Mouse (Mus musculus) lung, postnatal 36 days (tissue): Measurements from ENCODE around the gene Gm32802.
"Not testable (repeated sequence)": the region's sequence is repeated elsewhere in the genome, so short reads cannot be mapped to it uniquely, and the experiment has no call there.

ENCODE experiments used
- DNase-seq: peaks from one replicate; pipeline ENCODE4 v3.0.0; 2022; ENCODE audit warnings: mixed read lengths

The Gm32802 gene

DNA sequence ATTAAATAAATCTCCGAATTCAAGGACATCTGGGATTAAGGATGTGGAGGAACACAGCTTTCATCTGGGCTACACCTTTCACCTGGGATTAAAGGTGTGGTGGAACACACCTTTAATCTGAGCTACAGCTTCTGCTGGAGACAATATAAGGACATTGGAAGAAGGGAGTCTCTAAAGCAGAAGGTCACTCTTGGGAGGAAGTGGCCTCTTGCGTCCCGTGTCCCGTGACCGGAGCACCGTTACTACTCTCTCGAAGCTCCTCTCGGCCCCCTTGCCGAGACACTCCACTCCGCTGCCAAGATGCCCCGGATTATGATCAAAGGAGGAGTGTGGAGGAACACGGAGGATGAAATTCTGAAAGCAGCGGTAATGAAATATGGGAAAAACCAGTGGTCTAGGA is at the start of gene Gm32802:
Gene Gm32802, plus strand, starts transcription at position 301 of the 400 bp plus-strand sequence.
- not testable (repeated sequence) for DNase-seq

DNA sequence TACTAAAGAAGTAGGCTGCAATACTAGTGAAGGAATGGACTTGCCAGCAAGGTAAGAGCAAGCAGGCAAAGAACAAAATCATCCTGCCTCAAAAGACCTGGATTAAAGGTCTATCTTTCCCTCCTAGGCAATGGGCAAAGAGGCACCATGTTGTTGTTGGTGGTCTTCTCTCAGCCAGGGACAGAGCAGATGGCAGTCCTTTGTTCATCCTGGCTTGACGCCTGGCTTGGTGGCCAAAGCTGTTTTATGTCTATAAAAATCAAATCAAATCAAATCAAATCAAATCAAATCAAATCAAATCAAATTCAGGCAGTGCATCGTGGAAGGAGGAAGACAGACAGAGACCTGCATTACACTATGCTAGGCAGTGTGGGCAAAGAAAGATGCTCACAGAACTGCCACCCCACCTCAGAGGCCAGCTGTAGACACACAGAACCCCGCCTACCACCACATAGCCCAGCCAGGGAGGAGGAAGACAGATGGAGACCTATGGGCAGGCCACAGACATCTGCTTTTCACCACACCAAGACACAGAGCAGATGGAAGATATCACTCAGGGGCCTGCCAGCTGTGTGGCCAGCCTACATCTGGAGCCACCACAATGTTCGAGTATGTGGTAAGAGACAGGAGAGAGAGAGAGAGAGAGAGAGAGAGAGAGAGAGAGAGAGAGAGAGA is 42.6 kb upstream of the Gm32802 start:
- DNase-seq, result not testable (repeated sequence)

DNA sequence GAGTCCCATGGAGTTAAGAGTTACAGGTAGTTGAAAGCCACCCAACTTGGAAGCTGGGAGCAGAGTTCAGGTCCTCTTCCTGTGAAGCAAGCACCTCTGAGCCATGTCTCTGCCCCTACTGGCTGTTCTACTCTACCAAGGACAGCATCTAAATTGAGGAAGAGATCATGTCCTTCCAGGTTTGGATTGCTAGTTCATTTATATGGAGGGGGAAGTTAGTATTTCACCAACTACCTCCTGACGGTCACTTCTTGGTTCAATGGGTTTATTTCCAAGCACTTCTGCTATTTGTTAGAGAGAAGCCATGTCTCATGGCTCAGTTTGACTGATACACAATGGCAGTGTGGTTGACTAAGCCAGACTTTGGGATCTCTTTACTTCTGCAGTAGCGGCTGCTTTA is 30.9 kb upstream of the Gm32802 start:
- not testable (repeated sequence) for DNase-seq

DNA sequence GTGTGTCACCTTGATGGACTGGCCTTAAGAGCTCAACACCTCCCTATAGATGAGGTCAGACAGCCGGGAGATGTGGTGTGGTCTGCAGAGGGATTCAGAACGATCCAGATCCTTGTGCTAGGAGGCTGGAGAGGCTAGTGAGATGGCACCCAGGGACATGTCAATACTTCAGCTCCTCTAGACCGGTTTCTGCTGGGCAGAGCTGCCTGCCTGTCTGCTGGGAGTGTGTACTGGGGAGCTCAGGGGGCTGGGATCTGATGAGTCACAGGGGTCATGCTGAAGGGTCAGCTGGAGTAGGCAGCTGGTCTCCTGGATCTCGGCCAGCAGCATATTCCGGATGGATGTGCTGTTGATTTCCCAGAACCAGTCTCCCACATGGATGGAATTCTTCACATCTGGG is 25.9 kb upstream of the Gm32802 start:
- DNase-seq, result not testable (repeated sequence)

DNA sequence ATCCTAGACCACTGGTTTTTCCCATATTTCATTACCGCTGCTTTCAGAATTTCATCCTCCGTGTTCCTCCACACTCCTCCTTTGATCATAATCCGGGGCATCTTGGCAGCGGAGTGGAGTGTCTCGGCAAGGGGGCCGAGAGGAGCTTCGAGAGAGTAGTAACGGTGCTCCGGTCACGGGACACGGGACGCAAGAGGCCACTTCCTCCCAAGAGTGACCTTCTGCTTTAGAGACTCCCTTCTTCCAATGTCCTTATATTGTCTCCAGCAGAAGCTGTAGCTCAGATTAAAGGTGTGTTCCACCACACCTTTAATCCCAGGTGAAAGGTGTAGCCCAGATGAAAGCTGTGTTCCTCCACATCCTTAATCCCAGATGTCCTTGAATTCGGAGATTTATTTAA is 17.8 kb upstream of the Gm32802 start, which contains the start of gene Gm32717:
Gene Gm32717, minus strand, starts transcription at position 101 of the 400 bp plus-strand sequence.
- not testable (repeated sequence) for DNase-seq

DNA sequence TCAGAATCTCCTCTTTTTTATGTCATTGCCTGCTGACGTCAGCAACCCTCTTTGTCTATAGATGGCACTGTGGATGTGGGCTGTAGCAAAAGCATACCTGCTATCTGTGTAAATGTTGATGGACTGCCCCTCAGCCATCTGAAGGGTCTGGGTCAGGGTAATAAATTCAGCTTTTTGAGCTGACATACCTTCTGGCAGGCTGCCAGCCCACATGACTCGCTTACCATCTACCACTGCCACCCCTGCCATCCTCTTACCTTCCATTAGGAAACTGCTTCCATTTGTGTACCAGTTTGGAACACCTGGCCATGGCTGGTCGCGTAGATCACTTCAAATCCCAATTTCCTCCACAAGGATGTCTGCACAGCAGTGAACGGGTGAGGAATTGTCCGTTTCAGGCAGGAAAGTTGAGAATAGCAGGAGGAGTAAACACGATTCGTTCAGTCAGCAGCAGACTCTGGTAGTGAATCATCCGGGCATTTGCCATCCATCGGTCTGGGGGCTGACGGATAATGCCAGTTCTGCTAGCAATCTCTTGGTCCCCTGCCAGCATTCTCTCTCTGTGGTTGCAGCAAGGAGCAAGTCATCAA is 9.4 kb upstream of the Gm32802 start:
- not testable (repeated sequence) for DNase-seq

DNA sequence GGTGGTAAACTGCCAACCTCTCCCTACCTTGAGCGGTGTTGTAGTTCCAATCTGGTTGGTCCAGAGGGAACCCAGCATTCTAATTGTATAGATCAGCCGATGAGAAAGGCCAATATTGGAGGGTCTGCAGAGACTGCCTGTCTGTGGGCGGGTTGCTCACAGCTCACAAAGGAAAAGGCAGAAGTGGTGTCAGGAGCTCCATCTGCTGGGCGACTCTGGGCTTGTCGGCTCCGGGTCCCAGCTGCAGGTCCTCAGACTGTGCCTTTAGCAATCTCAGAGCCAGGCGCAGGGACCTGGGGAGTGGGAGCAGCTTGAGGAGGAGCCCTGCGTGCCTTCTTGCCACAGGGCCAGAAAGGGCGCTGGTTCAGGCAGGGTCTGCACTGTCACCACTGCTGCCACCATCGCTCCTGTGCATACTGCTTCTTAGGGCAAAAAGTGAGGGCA is 7.6 kb upstream of the Gm32802 start:
- no peak for DNase-seq

DNA sequence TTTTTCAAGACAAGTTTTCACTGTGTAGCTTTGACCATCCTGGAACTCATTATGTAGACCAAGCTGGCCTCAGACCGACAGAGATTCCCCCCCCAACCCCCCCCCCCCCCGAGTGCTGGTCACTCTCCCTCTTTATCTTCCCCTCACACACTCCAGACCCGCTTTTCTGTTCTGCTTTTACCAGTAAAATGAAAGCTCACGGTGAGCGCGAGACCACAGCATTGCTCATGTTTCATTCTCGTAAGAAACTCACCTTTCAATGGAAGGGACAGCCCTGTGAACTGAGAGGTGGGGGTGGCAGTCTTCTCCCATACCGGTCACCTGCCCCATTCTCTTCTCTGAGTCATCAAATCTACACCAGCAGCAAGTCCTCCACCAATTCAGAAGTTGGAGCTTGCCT is 10.3 kb downstream of the Gm32802 start:
- not testable (repeated sequence) for DNase-seq

DNA sequence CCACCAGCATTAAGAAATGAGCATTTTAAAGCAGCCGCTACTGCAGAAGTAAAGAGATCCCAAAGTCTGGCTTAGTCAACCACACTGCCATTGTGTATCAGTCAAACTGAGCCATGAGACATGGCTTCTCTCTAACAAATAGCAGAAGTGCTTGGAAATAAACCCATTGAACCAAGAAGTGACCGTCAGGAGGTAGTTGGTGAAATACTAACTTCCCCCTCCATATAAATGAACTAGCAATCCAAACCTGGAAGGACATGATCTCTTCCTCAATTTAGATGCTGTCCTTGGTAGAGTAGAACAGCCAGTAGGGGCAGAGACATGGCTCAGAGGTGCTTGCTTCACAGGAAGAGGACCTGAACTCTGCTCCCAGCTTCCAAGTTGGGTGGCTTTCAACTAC is 12.9 kb downstream of the Gm32802 start:
- DNase-seq, result not testable (repeated sequence)

DNA sequence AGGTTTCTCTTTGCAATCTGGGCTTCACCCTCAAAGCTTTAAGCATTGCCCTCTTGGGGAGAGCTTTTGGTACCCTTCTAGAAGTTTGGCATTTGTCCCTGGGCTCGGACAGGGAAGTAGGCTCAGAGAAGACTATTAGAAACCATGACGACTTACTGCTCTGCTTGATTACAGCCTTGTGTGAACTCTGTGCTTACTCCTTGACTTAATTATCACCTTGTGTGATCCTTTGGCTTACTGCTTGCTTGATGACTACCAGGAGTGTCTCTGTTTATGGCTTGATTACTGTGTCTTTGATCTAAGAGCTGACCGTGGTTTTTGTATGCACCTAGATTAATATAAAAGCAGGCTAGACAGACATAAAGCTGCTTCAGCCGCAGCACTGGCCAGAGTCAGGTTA is 19.6 kb downstream of the Gm32802 start:
- DNase-seq, result not testable (repeated sequence)

DNA sequence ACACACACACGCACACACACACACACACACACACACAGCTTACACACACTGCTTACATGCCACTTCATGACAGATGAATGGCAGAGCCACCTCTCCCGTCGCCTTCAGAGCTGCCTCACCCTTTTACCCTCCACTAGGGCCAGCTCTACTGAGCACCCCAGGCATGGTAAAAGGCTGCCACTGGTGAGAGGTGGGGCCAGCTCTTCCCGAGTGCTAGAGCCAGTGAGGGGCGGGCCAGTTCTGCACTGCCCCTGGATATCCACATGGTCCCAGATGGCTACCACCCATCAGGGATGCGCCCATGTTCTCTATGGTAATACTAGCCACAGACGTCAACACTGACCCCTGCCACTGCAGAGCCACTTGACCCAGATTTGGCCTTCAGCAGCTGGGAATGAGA is 24.1 kb downstream of the Gm32802 start:
- not testable (repeated sequence) for DNase-seq

DNA sequence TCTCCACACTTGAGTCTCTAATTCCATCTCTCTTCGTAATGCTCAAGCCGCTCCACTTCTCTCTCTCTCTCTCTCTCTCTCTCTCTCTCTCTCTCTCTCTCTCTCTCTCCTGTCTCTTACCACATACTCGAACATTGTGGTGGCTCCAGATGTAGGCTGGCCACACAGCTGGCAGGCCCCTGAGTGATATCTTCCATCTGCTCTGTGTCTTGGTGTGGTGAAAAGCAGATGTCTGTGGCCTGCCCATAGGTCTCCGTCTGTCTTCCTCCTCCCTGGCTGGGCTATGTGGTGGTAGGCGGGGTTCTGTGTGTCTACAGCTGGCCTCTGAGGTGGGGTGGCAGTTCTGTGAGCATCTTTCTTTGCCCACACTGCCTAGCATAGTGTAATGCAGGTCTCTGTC is 24.5 kb downstream of the Gm32802 start:
- not testable (repeated sequence) for DNase-seq

DNA sequence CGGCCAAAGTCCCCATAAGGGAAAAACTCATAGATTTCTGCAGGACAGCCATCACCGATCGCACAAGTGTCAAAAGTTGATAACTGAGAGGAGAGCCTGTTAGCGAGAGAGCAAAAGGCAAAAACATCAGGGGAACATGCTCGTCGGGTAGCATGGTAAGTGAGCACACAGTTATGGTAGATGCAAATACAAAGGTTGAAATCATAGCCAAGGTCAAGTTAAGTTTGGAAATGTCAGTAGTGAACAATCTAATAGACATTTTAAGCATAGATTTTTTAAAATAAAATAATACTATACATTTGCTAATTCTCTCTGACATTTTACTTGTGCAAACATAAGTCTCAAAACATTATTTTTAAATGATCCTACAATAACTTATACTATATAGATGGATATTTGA is 36.5 kb downstream of the Gm32802 start, which contains the start of gene Iltifb:
Gene Iltifb, minus strand, starts transcription at position 101 of the 400 bp plus-strand sequence.
- DNase-seq, result no peak

DNA sequence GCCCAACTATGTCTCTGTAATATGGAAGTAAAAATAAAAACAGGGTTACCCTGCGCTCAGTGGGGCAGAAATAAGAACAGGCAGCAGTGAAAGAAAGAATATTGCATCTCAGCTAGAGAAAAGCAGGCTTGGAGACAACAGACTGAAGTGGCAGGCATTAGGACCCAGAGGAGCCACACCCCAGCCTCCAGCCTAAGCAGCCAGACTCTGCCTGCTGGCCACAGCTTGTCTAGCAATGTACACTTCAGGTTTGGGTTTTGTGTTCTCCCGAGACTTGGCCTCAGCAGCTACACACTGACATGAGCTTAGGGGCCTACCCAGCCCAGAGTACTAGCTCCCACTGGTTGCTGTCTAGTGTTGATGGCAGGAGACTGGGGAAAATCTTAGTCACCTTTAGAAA is 43.6 kb downstream of the Gm32802 start:
- DNase-seq, result not testable (repeated sequence)
